Mouse (Mus musculus) C2C12 (cell line): Measurements from ENCODE around the gene Snapin. TPM values are rescaled to one million over a fixed set of nuclear protein-coding genes. Genes with fewer than 3 reads are reported as not detected.

Experiments
- H3K27me3 ChIP-seq: one replicate; pipeline ENCODE4 v1.6.1; 2011; ENCODE audit not compliant: control insufficient read depth, insufficient read depth, insufficient read length
- H3K36me3 ChIP-seq: one replicate; pipeline ENCODE4 v1.6.1; 2011; ENCODE audit not compliant: control insufficient read depth, insufficient read depth
- H3K4me3 ChIP-seq: one replicate; pipeline ENCODE4 v1.5.1; 2011; ENCODE audit warnings: mild to moderate bottlenecking, control low read depth; ENCODE audit not compliant: poor library complexity, insufficient read depth, severe bottlenecking
- H3K79me2 ChIP-seq: one replicate; pipeline ENCODE4 v1.6.1; 2011; ENCODE audit not compliant: control insufficient read depth, insufficient read depth
- H3K79me3 ChIP-seq: one replicate; pipeline ENCODE4 v1.6.1; 2011; ENCODE audit warnings: low read depth, control low read depth
- H3ac ChIP-seq: one replicate; pipeline ENCODE3; 2011; ENCODE audit warnings: low read depth; ENCODE audit not compliant: control insufficient read depth, insufficient read length
- CEBPB ChIP-seq: IDR thresholded peaks from one replicate; pipeline ENCODE4 v1.6.1; 2011; ENCODE audit warnings: low read depth, mild to moderate bottlenecking, control low read depth, moderate library complexity
- CTCF ChIP-seq: IDR thresholded peaks from one replicate; pipeline ENCODE4 v1.5.1; 2011; ENCODE audit not compliant: control insufficient read depth, insufficient read depth, insufficient read length
- FOSL1 ChIP-seq: IDR thresholded peaks from one replicate; pipeline ENCODE4 v1.8.0; 2011; ENCODE audit warnings: mild to moderate bottlenecking, low read length; ENCODE audit not compliant: poor library complexity, insufficient read depth, severe bottlenecking
- MAX ChIP-seq: IDR thresholded peaks from one replicate; pipeline ENCODE4 v1.6.1; 2011; ENCODE audit warnings: mild to moderate bottlenecking, control low read depth
- MYOD1 ChIP-seq: IDR thresholded peaks from one replicate; pipeline ENCODE4 v1.6.1; 2011; ENCODE audit warnings: low read depth; ENCODE audit not compliant: control insufficient read depth, insufficient read length
- MYOG ChIP-seq: IDR thresholded peaks from one replicate; pipeline ENCODE4 v1.6.1; 2011; ENCODE audit not compliant: control insufficient read depth, insufficient read length; ENCODE audit errors: extremely low read depth
- USF1 ChIP-seq: IDR thresholded peaks from one replicate; pipeline ENCODE4 v1.6.1; 2011; ENCODE audit warnings: low read depth, mild to moderate bottlenecking, control low read depth, moderate library complexity
- long read RNA-seq, 2 experiments: library from polyadenylated mRNA; unstranded; transcript quantifications; one replicate each; pipeline ENCODE4 v2.0.0; 2019 to 2020
- polyA plus RNA-seq: library from polyadenylated mRNA; unstranded; fragments of >200 nt; fragmentation: generic; extraction: Trizol; gene quantifications from one replicate; pipeline ENCODE4 v1.2.1, GENCODE M21; 2012; ENCODE audit warnings: missing spikeins

The Snapin gene
- polyA plus RNA-seq: 18.8 TPM
- long read RNA-seq, experiment 1, transcript Snapin-204 (4 exons, 1,575 nt): minor isoform, 5 of 158 reads
- long read RNA-seq, experiment 1, transcript Snapin-205 (3 exons, 1,505 nt): minor isoform, 5 of 158 reads
- long read RNA-seq, experiment 1, transcript Snapin-203 (4 exons, 1,928 nt): major isoform, 127 of 158 reads
- long read RNA-seq, experiment 1, transcript Snapin-201 (3 exons, 958 nt): minor isoform, 8 of 158 reads
- long read RNA-seq, experiment 1, partial matches to known transcripts: 0 of 158 reads
- long read RNA-seq, experiment 1, other reads (novel, unspliced or antisense): 11 of 158 reads
- long read RNA-seq, experiment 2, transcript Snapin-201 (3 exons, 958 nt): minor isoform, 10 of 99 reads
- long read RNA-seq, experiment 2, transcript Snapin-203 (4 exons, 1,928 nt): major isoform, 82 of 99 reads
- long read RNA-seq, experiment 2, partial matches to known transcripts: 0 of 99 reads
- long read RNA-seq, experiment 2, other reads (novel, unspliced or antisense): 0 of 99 reads

DNA sequence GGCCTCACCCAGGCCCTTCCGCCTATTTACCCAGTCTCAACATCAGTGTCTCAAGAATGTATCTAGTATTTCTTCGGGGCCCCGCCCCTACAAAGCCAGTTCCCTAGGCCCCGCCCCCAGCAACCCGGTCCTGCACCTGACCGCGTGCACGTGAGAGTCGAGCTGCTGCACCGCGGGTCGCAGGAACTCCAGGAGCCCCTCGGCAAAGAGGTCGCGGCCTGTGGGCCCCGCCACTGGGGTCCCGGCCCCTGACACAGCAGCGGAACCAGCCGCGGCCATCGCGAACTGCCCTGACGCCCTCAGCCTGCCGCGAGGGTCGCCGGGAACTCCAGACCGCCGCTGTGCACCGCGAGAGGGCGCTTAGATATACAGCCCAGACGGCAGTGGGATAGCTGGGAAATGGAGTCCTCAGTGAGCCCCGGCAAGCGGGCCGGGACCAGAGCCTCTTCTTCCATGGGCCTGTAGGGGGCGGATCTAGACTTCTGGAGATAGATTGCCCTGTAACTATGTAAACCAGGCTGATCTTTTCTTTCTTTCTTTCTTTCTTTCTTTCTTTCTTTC, at the start of gene Snapin:
Snapin (minus strand) TSS at position 338 of the 561 bp plus-strand sequence.
- no peak for TF ChIP-seq FOSL1
- TF ChIP-seq CTCF: peak; percentile 95
- Histone ChIP-seq H3K36me3 (peaks cover 53% of the 10 kb centered on the region), H3K4me3 (peak within 1 kb of the TSS; percentile 46), H3K79me3 (peaks cover 5% of the 10 kb centered on the region), H3K27me3 (no peaks in the 10 kb centered on the region), H3K79me2 (peaks cover 5% of the 10 kb centered on the region), H3ac (peak within 1 kb of the TSS; percentile 82)

DNA sequence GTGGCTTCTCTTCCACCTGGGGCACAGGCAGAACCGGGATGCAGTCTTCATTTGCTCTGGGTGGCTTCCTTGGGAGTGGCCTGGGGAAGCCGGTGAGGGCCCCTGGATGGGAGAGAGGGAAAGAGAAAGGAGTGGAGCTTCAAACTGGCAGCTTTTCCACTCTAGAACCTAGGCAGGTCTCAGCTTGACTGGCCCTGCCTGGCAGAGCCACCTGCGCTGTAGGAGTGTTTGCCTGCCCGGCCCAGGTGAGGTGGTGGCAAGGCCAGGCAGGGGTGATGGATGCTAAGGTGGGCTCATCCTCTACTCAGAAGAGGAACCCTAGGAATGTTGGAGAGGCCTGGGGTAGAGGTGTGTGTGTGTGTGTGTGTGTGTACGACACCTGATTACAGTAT, 47.1 kb upstream of the Snapin start:
- Histone ChIP-seq H3K36me3 (no peaks in the 10 kb centered on the region), H3ac (no peak overlapping the region), H3K4me3 (no peak overlapping the region), H3K79me3 (no peaks in the 10 kb centered on the region), H3K27me3 (no peaks in the 10 kb centered on the region), H3K79me2 (no peaks in the 10 kb centered on the region)
- TF ChIP-seq MAX: no peak
- no peak for TF ChIP-seq CEBPB
- no peak for TF ChIP-seq MYOD1
- no peak for TF ChIP-seq CTCF
- TF ChIP-seq FOSL1: no peak
- TF ChIP-seq USF1: no peak
- no peak for TF ChIP-seq MYOG

GRCm38 (mm10) chr3:90537141-90537904, 46.5 kb upstream of the Snapin start, which contains the start of gene S100a16:
Gene S100a16, plus strand, starts transcription at chr3:90537254.
- no peak within 1 kb of the TSS for H3K4me3 ChIP-seq
- no peaks in the 10 kb centered on the region for H3K79me2 ChIP-seq
- no peak for TF ChIP-seq FOSL1
- TF ChIP-seq MYOD1: no peak
- TF ChIP-seq MYOG: no peak
- no peak for TF ChIP-seq USF1
- TF ChIP-seq MAX: no peak
- no peak for TF ChIP-seq CTCF
- TF ChIP-seq CEBPB: no peak
- no peaks in the 10 kb centered on the region for H3K79me3 ChIP-seq
- H3K27me3 ChIP-seq: no peaks in the 10 kb centered on the region
- H3ac ChIP-seq: peak within 1 kb of the TSS; percentile 33
- no peaks in the 10 kb centered on the region for H3K36me3 ChIP-seq

DNA sequence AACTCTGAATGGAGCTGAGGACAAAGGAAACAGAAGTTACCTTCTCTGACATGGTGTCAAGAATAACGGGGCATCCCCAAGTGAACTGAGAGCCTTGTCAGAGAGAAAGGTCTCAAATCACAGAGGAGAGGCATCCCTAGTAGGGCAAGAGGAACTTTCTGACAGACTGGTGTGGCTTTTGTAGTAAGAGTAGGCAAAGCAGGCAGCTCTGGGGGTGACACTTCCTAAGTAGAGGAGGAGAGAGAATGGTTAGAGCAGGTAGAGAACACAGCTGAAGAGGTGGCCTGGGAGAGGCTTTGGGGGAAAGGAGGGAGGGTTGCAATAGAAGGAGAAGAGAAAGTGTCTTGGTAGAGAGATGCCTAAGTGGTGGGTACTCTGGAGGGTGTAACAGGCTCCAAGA, 44.6 kb upstream of the Snapin start:
- Histone ChIP-seq H3K79me2 (no peaks in the 10 kb centered on the region), H3K4me3 (no peak overlapping the region), H3K36me3 (no peaks in the 10 kb centered on the region), H3K27me3 (no peaks in the 10 kb centered on the region), H3K79me3 (no peaks in the 10 kb centered on the region), H3ac (no peak overlapping the region)
- TF ChIP-seq FOSL1: no peak
- TF ChIP-seq MAX: no peak
- TF ChIP-seq MYOD1: no peak
- TF ChIP-seq CEBPB: no peak
- TF ChIP-seq MYOG: no peak

- H3K79me3 ChIP-seq: no peaks in the 10 kb centered on the region
- no peak overlapping the region for H3ac ChIP-seq
- no peaks in the 10 kb centered on the region for H3K27me3 ChIP-seq
- no peak for TF ChIP-seq MYOG
- no peak for TF ChIP-seq MAX
- no peak for TF ChIP-seq FOSL1
- no peak for TF ChIP-seq USF1
- TF ChIP-seq MYOD1: peak; percentile 12
- no peak for TF ChIP-seq CTCF
- TF ChIP-seq CEBPB: no peak
- H3K4me3 ChIP-seq: no peak overlapping the region
- H3K79me2 ChIP-seq: no peaks in the 10 kb centered on the region
- no peaks in the 10 kb centered on the region for H3K36me3 ChIP-seq
Measured at GRCm38 (mm10) chr3:90531713-90532112, 40.9 kb upstream of the Snapin start.
